Mouse (Mus musculus): ENCODE measurements around the gene 4931406C07Rik.

GRCm38 (mm10) chr9:15310179-15310578 lies 3.9 kb upstream of the 4931406C07Rik start:
- no peak for TF ChIP-seq GATA1 (IDR thresholded peaks at IDR 0.05; ENCODE audit: borderline replicate concordance, low read length)
- TF ChIP-seq FLI1 (IDR thresholded peaks at IDR 0.05; ENCODE audit: low read length), result no peak
